Mouse (Mus musculus): ENCODE measurements around the gene Olfr447.

Olfr447 gene

DNA sequence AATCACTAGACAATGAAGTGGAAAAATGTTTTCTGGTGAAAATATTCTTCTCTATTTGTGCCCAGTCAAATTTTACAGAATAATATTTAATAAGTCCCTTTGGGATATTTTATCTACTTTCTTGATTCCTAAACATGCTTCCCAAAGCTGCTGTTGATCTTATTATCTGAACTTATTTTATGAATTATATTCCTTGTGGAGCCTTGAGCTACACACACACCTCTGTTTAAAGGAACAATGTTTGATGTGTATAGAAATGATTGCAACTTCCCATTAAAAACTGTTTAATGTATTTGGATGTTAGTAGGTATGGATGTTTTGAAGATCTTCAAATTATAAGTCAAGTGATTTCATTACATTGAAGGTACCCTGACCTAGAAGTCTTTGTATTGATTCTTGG is at the start of gene Olfr447:
Gene Olfr447, plus strand, starts transcription at position 301 of the 400 bp plus-strand sequence.
- DNase-seq = no peak

DNA sequence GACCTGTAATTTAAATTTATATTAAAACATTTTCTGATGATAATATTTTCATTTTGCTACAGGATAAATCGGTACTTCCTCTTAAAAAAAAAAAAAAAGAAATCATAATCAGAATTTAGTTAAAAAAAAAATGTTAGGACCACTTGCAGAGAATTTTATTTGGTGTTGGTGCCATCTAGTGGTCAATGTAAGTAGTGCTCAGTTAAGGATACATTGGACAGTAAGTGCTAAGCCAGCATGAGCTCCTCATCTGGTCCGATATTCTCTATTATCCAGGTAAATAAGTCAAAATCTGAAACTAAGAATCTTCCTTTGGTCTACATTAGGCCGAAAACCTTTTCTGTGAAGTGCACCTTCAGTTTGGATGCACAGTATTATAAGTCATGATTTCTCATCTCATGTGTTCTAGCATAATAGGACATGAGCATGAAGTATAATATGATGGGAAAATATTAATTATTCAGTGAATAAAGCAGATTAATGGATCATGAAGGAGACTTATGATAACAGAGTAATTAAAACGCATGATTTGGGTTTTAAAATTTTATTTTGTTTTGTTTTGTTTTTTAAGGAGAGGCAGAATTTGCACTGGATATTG is 48.4 kb upstream of the Olfr447 start:
- peak; percentile 1 to 16 for DNase-seq

- no peak for DNase-seq
Measured at GRCm38 (mm10) chr6:42869695-42870094, 39.0 kb upstream of the Olfr447 start.

- DNase-seq = no peak
Measured at GRCm38 (mm10) chr6:42876323-42876722, 32.4 kb upstream of the Olfr447 start.

DNA sequence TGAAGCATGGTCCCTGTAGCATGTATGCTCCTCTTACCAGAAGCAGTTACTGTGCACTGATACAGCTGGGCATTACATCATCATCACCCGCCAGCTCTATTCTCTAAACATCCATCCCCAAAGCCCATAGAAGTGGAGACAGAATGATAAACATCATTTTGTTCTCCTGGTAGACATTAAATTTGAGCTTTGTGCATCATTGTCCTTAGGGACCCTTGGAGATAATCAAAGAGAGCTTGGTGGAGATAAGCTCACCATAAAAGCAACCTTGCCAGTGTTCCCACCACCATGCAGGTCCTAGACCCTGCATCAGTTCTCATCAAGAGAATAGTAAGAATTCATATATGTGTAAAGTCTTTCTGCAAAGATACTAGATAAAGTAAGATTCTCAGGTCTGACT is 18.5 kb upstream of the Olfr447 start, which contains the start of gene Olfr448:
Gene Olfr448, plus strand, starts transcription at position 301 of the 400 bp plus-strand sequence.
- no peak for DNase-seq

- DNase-seq = no peak
Measured at GRCm38 (mm10) chr6:42900345-42900744, 8.3 kb upstream of the Olfr447 start.

GRCm38 (mm10) chr6:42921077-42921476 is 12.4 kb downstream of the Olfr447 start, which contains the start of gene Olfr446:
Olfr446 (plus strand) TSS chr6:42921377.
- DNase-seq = no peak

GRCm38 (mm10) chr6:42948767-42949166 is 40.1 kb downstream of the Olfr447 start, which contains the start of gene Olfr444:
Olfr444 (plus strand) TSS chr6:42949067.
- DNase-seq = no peak
